Mouse (Mus musculus) adrenal gland, postnatal 0 days (tissue): Measurements from ENCODE around the gene Ndufb8. TPM values are rescaled to one million over a fixed set of nuclear protein-coding genes. Genes with fewer than 3 reads are reported as not detected.

ENCODE experiments used
- polyA plus RNA-seq: library from polyadenylated mRNA; unstranded; fragments of >200 nt; fragmentation: Nextera tagmentation; extraction: Ambion mirVana; gene quantifications from 2 replicates; pipeline ENCODE4 v1.2.1, GENCODE M21; 2015

The Ndufb8 gene
- polyA plus RNA-seq, result 583 and 768 TPM in 2 replicates

GRCm38 (mm10) chr19:44554861-44555590 is at the start of gene Ndufb8:
TSS of gene Ndufb8 (minus strand) at chr19:44555440.

GRCm38 (mm10) chr19:44562652-44563206 is 7.5 kb upstream of the Ndufb8 start, which contains the start of gene Hif1an:
TSS of gene Hif1an (plus strand) at chr19:44562850.

GRCm38 (mm10) chr19:44552731-44553130 is 2.5 kb downstream of the Ndufb8 start, which contains the start of gene Gm20538:
TSS of gene Gm20538 (minus strand) at chr19:44552831.

GRCm38 (mm10) chr19:44545321-44546041 is 9.8 kb downstream of the Ndufb8 start, which contains the start of gene Sec31b:
TSS of gene Sec31b (minus strand) at chr19:44545864.

Other genes starting within 250 kb of the Ndufb8 start
- 0.08 and 0.16 TPM in 2 replicates for gene Scd4, start 222.3 kb downstream of the Ndufb8 start, polyA plus RNA-seq
- gene Scd1, start 147.6 kb downstream of the Ndufb8 start, polyA plus RNA-seq, result 5.1 and 7.4 TPM in 2 replicates
- not detected in 2 replicates for gene Wnt8b, start 62.0 kb downstream of the Ndufb8 start, polyA plus RNA-seq
- 0.90 and 2.2 TPM in 2 replicates for gene Sec31b, start 9.6 kb downstream of the Ndufb8 start, polyA plus RNA-seq
- not detected in 2 replicates for gene Gm20538, start 2.6 kb downstream of the Ndufb8 start, polyA plus RNA-seq
- gene Hif1an, start 7.4 kb upstream of the Ndufb8 start, polyA plus RNA-seq, result 10.3 and 15.4 TPM in 2 replicates
- 0.33 and 4.6 TPM in 2 replicates for gene Pax2, start 200.6 kb upstream of the Ndufb8 start, polyA plus RNA-seq